Mouse (Mus musculus) fat pad, adult 2 months (tissue): Measurements from ENCODE around the gene Brdt.

Experiments used
- DNase-seq: peaks from one replicate; pipeline ENCODE4 v3.0.0-alpha.2; 2011; ENCODE audit warnings: low read depth, low spot score; ENCODE audit errors: extremely low read depth

Brdt gene

GRCm38 (mm10) chr5:107410305-107410704 is 79.3 kb downstream of the Brdt start:
- no peak for DNase-seq

GRCm38 (mm10) chr5:107411326-107411725 is 80.4 kb downstream of the Brdt start:
- no peak for DNase-seq

- no peak for DNase-seq
Measured at GRCm38 (mm10) chr5:107412285-107412684, 81.3 kb downstream of the Brdt start.

DNA sequence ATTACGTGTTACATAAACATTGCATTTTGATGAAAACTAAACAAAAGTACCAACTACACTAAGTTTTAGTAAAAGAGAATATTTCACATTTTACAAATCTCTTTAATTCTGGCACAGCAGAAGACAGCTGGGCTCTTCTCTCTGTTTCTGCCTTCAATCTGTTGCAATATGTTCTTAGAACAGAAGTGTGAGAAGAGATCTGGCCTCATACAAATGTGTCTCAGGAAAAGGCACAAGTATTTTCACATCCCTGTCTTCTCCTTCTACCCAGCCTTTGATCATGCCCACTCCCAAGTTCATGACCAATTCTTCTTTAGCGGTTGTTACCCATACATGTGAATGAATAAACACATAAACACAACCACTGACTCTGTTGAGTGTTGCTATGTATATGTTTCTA is 84.1 kb downstream of the Brdt start:
- DNase-seq, result no peak

DNA sequence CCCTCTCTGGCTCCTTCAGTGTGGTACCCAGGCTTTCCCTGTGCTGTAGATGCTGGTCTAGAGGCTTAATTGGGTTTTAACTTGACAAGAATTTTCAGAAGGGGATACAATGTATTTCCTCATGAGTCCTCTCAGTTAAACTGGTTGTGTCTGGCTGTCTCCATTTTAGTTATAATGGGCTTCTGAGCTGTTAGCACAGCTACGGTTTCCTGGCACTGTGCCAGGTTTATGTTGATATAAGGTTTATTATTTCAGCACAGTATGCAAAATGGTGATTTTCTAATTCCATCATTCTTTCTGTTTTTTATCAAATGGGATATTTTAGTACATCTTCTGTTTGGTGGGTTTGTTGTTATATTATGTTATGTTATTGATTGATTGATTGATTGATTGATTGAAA is 90.7 kb downstream of the Brdt start:
- DNase-seq, result no peak

DNA sequence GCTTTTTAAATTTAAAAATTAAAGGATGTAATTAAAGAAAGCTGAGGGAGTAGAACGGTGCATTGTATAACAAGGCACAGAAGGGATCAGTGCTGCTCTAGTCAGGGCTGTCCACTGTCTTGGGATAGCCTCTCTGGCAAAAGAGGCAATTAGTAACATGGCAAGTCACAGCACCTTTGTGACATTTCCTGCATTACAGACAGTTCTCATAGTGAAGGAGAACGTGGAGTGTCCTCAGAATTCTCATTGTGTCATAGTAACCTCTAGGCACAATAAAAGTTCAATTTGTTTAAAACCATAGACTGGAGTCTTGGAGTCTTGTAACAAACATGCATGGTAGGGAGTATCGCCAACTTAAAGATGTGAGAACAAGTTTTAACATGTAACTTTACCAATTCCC is 100.3 kb downstream of the Brdt start, which contains the start of gene Lpcat2b:
TSS of gene Lpcat2b (plus strand) at position 301 of the 400 bp plus-strand sequence.
- no peak for DNase-seq

- no peak for DNase-seq
Measured at GRCm38 (mm10) chr5:107434001-107434400, 103.0 kb downstream of the Brdt start.

DNA sequence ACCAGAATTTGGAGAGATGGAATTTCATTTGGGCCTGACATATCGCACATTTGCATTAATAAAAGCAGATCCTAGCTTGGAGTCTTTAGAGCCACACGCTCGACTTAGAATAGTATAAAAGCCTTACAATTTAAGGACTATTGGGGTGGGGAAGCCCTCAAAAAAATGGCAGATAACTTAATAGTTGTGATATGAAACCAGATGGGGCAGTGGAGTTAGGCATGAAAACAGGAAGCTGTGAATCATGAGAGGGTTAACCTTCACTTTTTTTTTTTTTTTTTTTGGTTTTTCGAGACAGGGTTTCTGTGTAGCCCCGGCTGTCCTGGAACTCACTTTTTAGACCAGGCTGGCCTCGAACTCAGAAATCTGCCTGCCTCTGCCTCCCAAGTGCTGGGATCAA is 105.2 kb downstream of the Brdt start:
- DNase-seq, result no peak
